Mouse (Mus musculus) hindbrain, embryonic 12.5 days (tissue): Measurements from ENCODE around the gene Lce1k. TPM values are rescaled to one million over a fixed set of nuclear protein-coding genes. Genes with fewer than 3 reads are reported as not detected.
"Not testable (repeated sequence)": the region's sequence is repeated elsewhere in the genome, so short reads cannot be mapped to it uniquely, and the experiment has no call there.

Experiments used
- ATAC-seq: fragments of 200-750 bp; cut with Nextera tagmentation; 2 replicates; pipeline ENCODE4 v1.8.0; 2017; ENCODE audit warnings: moderate TSS enrichment; ENCODE audit not compliant: low FRiP score
- H3K27ac ChIP-seq: fragments of 300-500 bp; sonication (generic); 2 replicates; pipeline ENCODE4 v1.5.1; 2016; ENCODE audit warnings: mild to moderate bottlenecking
- H3K27me3 ChIP-seq: fragments of 300-500 bp; sonication (generic); 2 replicates; pipeline ENCODE4 v1.6.1; 2016; ENCODE audit warnings: mild to moderate bottlenecking
- H3K36me3 ChIP-seq: fragments of 300-500 bp; sonication (generic); 2 replicates; pipeline ENCODE4 v1.6.1; 2016; ENCODE audit warnings: mild to moderate bottlenecking
- H3K4me1 ChIP-seq: fragments of 300-500 bp; sonication (generic); 2 replicates; pipeline ENCODE4 v1.6.1; 2016
- H3K4me2 ChIP-seq: fragments of 300-500 bp; sonication (generic); replicated peaks from 2 replicates; pipeline ENCODE4 v1.6.1; 2016; ENCODE audit warnings: mild to moderate bottlenecking
- H3K4me3 ChIP-seq: fragments of 300-500 bp; sonication (generic); 2 replicates; pipeline ENCODE4 v1.5.1; 2016; ENCODE audit warnings: mild to moderate bottlenecking
- H3K9ac ChIP-seq: fragments of 300-500 bp; sonication (generic); 2 replicates; pipeline ENCODE4 v1.6.1; 2016; ENCODE audit warnings: mild to moderate bottlenecking, moderate library complexity
- H3K9me3 ChIP-seq: fragments of 300-500 bp; sonication (generic); replicated peaks from 2 replicates; pipeline ENCODE4 v1.6.1; 2016; ENCODE audit warnings: mild to moderate bottlenecking
- WGBS: fragments of 180-500 bp; shearing (Covaris S2); methylation state at CpG from one replicate; pipeline ENCODE4 v1.1.7; 2016; 5-methylcytosine and 5-hydroxymethylcytosine counted together
- polyA plus RNA-seq: library from polyadenylated mRNA; unstranded; fragments of >200 nt; fragmentation: Nextera tagmentation; extraction: Ambion mirVana; gene quantifications from 2 replicates; pipeline ENCODE4 v1.2.1, GENCODE M21; 2016

The Lce1k gene
- not detected in 2 replicates for polyA plus RNA-seq

DNA sequence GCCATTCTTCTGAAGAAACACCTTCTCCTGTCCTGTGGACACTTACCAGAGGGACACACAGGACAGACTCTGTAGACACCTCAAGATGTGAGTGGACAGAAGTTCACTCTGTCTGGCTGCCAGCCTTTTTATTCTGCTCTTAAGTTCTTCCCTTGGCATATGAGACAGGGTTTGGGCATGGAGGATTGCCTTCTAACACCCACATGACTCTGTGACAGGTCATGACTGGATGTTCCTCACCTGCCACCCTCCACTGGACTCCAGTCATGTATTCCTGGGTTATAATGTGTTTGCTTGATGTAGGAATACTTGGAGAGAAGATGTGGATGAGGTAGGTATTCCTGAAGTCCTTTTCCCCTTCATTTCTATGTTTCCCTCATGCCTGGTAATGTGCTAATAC lies at the start of gene Lce1k:
TSS of gene Lce1k (minus strand) at position 101 of the 400 bp plus-strand sequence.
- no peak for ATAC-seq
- Histone ChIP-seq H3K4me3 (no peak within 1 kb of the TSS), H3K9ac (no peak within 1 kb of the TSS), H3K36me3 (no peaks in the 10 kb centered on the region), H3K27me3 (no peaks in the 10 kb centered on the region), H3K9me3 (no peaks in the 10 kb centered on the region), H3K4me1 (no peaks in the 10 kb centered on the region), H3K4me2 (no peak within 1 kb of the TSS), H3K27ac (no peak within 1 kb of the TSS)

DNA sequence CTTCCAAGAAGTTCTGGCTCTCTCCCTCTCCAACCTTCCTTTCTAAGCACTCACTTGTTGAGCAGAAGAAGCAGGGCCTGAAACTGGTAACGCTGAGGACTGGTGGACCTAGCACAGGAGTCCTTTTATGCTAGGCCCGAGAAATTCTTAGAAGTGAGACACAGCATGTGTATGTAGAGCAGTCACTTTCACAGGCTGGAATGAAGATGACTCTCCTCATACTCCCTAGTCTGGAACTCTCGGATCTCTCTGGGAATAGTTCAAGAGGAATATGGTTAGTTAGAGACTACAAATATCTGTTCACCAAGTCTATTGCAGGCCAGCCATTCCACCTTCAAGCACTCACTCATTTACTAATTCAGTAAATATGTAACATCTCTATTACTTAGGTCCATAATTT lies 43.5 kb upstream of the Lce1k start, which contains the start of gene Lce1l:
TSS of gene Lce1l (minus strand) at position 101 of the 400 bp plus-strand sequence.
- no peak for ATAC-seq
- H3K4me3 ChIP-seq = no peak within 1 kb of the TSS
- H3K9ac ChIP-seq = no peak within 1 kb of the TSS
- no peaks in the 10 kb centered on the region for H3K36me3 ChIP-seq
- WGBS = 89% methylated on average over 3 of the region's 3 CpGs
- H3K9me3 ChIP-seq = no peaks in the 10 kb centered on the region
- H3K4me1 ChIP-seq = no peaks in the 10 kb centered on the region
- H3K27ac ChIP-seq = no peak within 1 kb of the TSS
- H3K4me2 ChIP-seq = no peak within 1 kb of the TSS
- H3K27me3 ChIP-seq = no peaks in the 10 kb centered on the region

DNA sequence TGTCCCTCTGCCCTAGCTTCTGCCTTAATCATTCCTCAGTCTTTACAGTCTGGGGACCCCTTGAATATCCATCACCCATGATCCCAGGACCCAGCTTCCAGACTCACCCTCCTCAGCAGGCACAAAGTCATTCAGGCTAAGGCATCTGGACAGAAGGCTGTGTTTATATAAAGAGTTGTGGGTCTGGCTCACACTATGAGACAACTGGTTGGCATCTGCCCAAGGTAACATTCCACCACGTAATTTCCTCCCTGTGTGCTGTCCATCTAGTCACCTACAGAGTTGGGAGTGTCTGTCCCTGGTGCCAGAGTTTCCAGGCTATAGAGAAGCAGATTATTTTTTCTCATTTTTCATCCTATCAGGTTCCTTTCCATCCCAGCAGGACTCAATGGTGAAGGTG lies 19.4 kb upstream of the Lce1k start, which contains the start of gene Kprp:
TSS of gene Kprp (minus strand) at position 140 of the 400 bp plus-strand sequence.
- ATAC-seq = no peak
- Histone ChIP-seq H3K4me2 (no peak within 1 kb of the TSS), H3K36me3 (no peaks in the 10 kb centered on the region), H3K9ac (no peak within 1 kb of the TSS), H3K9me3 (no peaks in the 10 kb centered on the region), H3K27ac (no peak within 1 kb of the TSS), H3K4me3 (no peak within 1 kb of the TSS), H3K4me1 (no peaks in the 10 kb centered on the region), H3K27me3 (no peaks in the 10 kb centered on the region)
- WGBS = 63% methylated on average over 1 of the region's 1 CpGs

DNA sequence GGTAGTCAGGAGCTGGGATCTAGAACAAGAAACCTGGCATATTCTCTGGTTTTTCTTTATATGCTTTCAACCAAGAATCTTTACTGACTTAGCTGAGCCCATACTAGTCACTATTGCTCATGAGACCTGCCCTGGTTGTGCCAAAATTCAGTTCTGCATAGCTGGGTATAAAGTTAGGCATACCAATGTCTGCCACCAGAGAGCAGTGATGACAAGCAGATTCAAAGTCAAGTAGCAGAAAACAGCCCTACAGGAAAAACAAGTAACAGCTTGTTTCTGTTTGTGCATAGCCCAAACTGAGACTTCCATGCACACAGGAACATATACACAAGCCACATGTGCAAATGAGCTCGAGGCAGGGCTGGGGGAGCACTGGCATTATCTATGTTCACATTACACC lies 18.1 kb upstream of the Lce1k start:
- Histone ChIP-seq H3K9me3 (no peaks in the 10 kb centered on the region), H3K36me3 (no peaks in the 10 kb centered on the region), H3K27ac (no peak overlapping the region), H3K4me1 (no peaks in the 10 kb centered on the region), H3K9ac (no peak overlapping the region), H3K4me3 (no peak overlapping the region), H3K27me3 (no peaks in the 10 kb centered on the region), H3K4me2 (no peak overlapping the region)
- 52% methylated on average over 1 of the region's 1 CpGs for WGBS
- ATAC-seq = no peak

DNA sequence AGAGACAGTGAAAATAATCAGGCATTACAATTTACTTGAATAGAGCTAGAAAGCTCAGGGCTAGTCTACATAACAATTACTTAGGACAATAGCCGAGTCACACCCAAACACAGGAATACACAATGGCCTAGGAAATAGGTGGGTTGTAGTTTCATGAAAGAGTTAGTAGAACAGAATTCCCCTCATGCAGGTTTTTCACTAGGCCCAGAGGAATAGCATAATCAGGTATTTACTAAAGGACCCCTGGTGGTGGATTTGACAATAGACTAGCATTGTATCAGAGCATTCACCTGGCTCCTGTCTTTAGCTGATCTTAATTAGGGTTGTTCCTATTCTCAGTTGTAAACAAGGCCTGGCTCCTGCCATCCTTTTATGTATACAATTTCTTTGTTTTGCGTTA lies 8.3 kb upstream of the Lce1k start:
- not testable (repeated sequence) for H3K4me3 ChIP-seq, H3K27me3 ChIP-seq, H3K9ac ChIP-seq, H3K4me2 ChIP-seq, ATAC-seq, H3K36me3 ChIP-seq, H3K27ac ChIP-seq, H3K9me3 ChIP-seq, H3K4me1 ChIP-seq
- WGBS = 96% methylated on average over 2 of the region's 2 CpGs

DNA sequence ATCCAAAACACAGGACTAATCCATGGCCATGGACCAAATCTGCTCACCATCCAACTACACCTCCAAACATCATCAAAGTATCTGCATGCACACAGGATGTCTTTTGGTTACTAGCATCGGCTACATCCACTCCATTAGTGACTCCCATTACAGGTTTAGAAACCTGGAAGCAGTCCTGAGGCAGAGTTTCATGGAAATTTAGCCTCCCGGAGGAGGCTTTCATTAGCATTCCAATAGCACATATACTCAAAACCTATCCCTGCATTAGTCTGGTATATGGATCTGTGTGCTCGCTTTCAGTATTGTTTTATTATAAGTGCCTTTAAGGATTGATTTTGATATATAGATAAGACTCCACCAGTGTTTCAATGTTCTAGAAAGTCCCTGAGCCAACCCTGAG lies 7.9 kb upstream of the Lce1k start:
- H3K9ac ChIP-seq = no peak overlapping the region
- no peak overlapping the region for H3K4me2 ChIP-seq
- H3K27me3 ChIP-seq = no peaks in the 10 kb centered on the region
- no peaks in the 10 kb centered on the region for H3K4me1 ChIP-seq
- H3K27ac ChIP-seq = no peak overlapping the region
- no peaks in the 10 kb centered on the region for H3K9me3 ChIP-seq
- no peak for ATAC-seq
- H3K4me3 ChIP-seq = no peak overlapping the region
- H3K36me3 ChIP-seq = no peaks in the 10 kb centered on the region
- 91% methylated on average over 3 of the region's 3 CpGs for WGBS

DNA sequence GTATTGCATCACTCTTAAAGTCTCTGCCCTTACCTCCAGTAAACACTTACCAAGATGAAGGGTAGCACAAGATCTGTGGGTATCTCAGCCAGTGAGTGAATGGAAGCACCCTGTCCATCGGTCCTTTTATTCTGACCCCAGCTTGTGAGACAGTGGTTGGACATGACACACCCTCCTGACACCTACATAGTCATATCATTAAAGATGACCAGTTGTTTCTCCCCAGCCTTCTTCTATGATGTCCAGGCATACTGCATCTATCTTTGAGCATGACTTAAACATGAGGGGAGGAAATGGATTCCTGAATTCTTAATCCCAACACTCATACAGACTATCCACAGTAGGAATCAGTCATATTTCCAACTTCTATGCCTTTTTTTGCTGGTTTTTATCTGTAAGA lies 17.3 kb downstream of the Lce1k start, which contains the start of gene Lce1j:
TSS of gene Lce1j (minus strand) at position 101 of the 400 bp plus-strand sequence.
- no peaks in the 10 kb centered on the region for H3K9me3 ChIP-seq
- H3K4me3 ChIP-seq = no peak within 1 kb of the TSS
- H3K27ac ChIP-seq = no peak within 1 kb of the TSS
- H3K9ac ChIP-seq = no peak within 1 kb of the TSS
- H3K4me2 ChIP-seq = no peak within 1 kb of the TSS
- ATAC-seq = no peak
- no peaks in the 10 kb centered on the region for H3K36me3 ChIP-seq
- H3K4me1 ChIP-seq = no peaks in the 10 kb centered on the region
- H3K27me3 ChIP-seq = no peaks in the 10 kb centered on the region
- 95% methylated on average over 1 of the region's 1 CpGs for WGBS

DNA sequence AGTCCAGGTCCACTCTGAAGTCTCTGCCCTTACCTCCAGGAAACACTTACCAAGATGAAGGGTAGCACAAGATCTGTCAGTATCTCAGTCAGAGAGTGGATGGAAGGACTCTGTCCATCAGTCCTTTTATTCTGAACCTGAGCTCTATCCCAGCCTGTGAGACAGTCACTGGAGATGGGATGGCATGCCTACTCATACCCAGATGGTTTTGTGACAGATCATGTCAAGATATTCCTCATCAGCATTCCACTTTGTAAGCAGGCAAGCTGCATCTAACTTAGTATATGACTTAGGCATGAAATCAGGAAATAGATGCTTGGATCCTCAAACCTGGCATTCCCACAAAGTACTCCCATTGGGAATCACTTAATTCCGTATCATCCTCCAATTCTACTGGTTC lies 28.9 kb downstream of the Lce1k start, which contains the start of gene Lce1i:
TSS of gene Lce1i (minus strand) at position 101 of the 400 bp plus-strand sequence.
- Histone ChIP-seq H3K36me3 (no peaks in the 10 kb centered on the region), H3K27ac (no peak within 1 kb of the TSS), H3K9ac (no peak within 1 kb of the TSS), H3K27me3 (no peaks in the 10 kb centered on the region), H3K9me3 (no peaks in the 10 kb centered on the region), H3K4me1 (no peaks in the 10 kb centered on the region), H3K4me3 (no peak within 1 kb of the TSS), H3K4me2 (no peak within 1 kb of the TSS)
- WGBS = 86% methylated on average over 1 of the region's 1 CpGs
- no peak for ATAC-seq

DNA sequence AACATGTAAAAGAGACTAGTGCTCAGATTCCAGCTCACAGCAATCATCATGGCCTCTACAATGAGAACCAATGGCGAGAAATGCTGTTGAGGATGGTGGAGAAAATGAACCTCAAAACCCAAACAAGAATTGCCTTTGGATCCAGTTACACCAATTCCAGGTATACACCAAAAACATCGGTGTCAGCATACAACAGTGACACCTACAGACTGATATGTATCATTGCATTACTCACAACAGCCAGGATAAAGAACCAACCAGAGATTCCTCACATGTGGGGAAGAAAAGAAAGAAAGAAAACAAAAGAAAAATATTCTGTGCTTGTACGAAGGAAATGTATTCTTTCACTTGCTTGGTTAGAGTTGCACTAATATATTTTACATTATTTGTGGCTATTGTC lies 36.1 kb downstream of the Lce1k start:
- Histone ChIP-seq H3K9me3 (no peaks in the 10 kb centered on the region), H3K27me3 (no peaks in the 10 kb centered on the region), H3K27ac (no peak overlapping the region), H3K9ac (no peak overlapping the region), H3K4me3 (no peak overlapping the region), H3K36me3 (no peaks in the 10 kb centered on the region), H3K4me1 (no peaks in the 10 kb centered on the region), H3K4me2 (no peak overlapping the region)
- 26% methylated on average over 3 of the region's 3 CpGs for WGBS
- ATAC-seq = no peak

DNA sequence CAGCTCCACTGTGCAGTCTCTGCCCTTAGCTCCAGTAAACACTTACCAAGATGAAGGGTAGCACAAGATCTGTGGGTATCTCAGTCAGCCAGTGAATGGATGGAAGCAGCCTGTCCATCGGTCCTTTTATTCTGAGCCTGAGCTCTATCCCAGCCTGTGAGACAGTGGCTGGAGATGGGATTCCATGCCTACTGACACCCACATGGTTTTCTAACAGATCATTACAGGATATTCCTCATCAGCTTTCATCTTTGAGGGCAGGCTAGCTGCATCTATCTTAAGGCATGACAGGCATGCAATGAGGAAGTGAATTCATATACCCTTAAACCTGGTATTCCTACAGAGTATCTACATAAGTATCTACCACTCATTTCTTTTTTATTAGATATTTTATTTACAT lies 42.7 kb downstream of the Lce1k start, which contains the start of gene Lce1h:
TSS of gene Lce1h (minus strand) at position 101 of the 400 bp plus-strand sequence.
- no peaks in the 10 kb centered on the region for H3K9me3 ChIP-seq
- H3K4me1 ChIP-seq = no peaks in the 10 kb centered on the region
- ATAC-seq = no peak
- no peaks in the 10 kb centered on the region for H3K36me3 ChIP-seq
- 96% methylated on average over 1 of the region's 1 CpGs for WGBS
- no peak within 1 kb of the TSS for H3K27ac ChIP-seq
- no peak within 1 kb of the TSS for H3K9ac ChIP-seq
- H3K4me2 ChIP-seq = no peak within 1 kb of the TSS
- no peaks in the 10 kb centered on the region for H3K27me3 ChIP-seq
- no peak within 1 kb of the TSS for H3K4me3 ChIP-seq

Other genes starting within 250 kb of the Lce1k start
- gene Ivl, start 234.2 kb downstream of the Lce1k start, polyA plus RNA-seq = 0.14 TPM in 1 of 2 replicates, not detected in the other
- gene Smcp, start 218.9 kb downstream of the Lce1k start, polyA plus RNA-seq = not detected in 2 replicates
- gene 2210017I01Rik, start 200.4 kb downstream of the Lce1k start, polyA plus RNA-seq = not detected in 2 replicates
- gene Lce6a, start 186.2 kb downstream of the Lce1k start, polyA plus RNA-seq = not detected in 2 replicates
- not detected in 2 replicates for gene Lce1a1, start 159.6 kb downstream of the Lce1k start, polyA plus RNA-seq
- not detected in 2 replicates for gene Lce1b, start 151.0 kb downstream of the Lce1k start, polyA plus RNA-seq
- gene Lce1a2, start 137.6 kb downstream of the Lce1k start, polyA plus RNA-seq = not detected in 2 replicates
- not detected in 2 replicates for gene Lce1c, start 128.6 kb downstream of the Lce1k start, polyA plus RNA-seq
- not detected in 2 replicates for gene Lce1d, start 120.7 kb downstream of the Lce1k start, polyA plus RNA-seq
- gene Lce1e, start 98.8 kb downstream of the Lce1k start, polyA plus RNA-seq = not detected in 2 replicates
- gene Lce1f, start 87.5 kb downstream of the Lce1k start, polyA plus RNA-seq = not detected in 2 replicates
- not detected in 2 replicates for gene Gm38119, start 68.8 kb downstream of the Lce1k start, polyA plus RNA-seq
- not detected in 2 replicates for gene Lce1g, start 55.6 kb downstream of the Lce1k start, polyA plus RNA-seq
- gene Lce1h, start 42.8 kb downstream of the Lce1k start, polyA plus RNA-seq = not detected in 2 replicates
- gene Lce1i, start 29.0 kb downstream of the Lce1k start, polyA plus RNA-seq = not detected in 2 replicates
- not detected in 2 replicates for gene Lce1j, start 17.4 kb downstream of the Lce1k start, polyA plus RNA-seq
- gene Kprp, start 19.4 kb upstream of the Lce1k start, polyA plus RNA-seq = not detected in 2 replicates
- not detected in 2 replicates for gene Lce1l, start 43.4 kb upstream of the Lce1k start, polyA plus RNA-seq
- gene 2310050C09Rik, start 62.3 kb upstream of the Lce1k start, polyA plus RNA-seq = not detected in 2 replicates
- gene Lce3a, start 118.3 kb upstream of the Lce1k start, polyA plus RNA-seq = not detected in 2 replicates
- gene Lce3b, start 125.1 kb upstream of the Lce1k start, polyA plus RNA-seq = not detected in 2 replicates
- not detected in 2 replicates for gene Lce3c, start 136.6 kb upstream of the Lce1k start, polyA plus RNA-seq
- gene Lce3d, start 149.5 kb upstream of the Lce1k start, polyA plus RNA-seq = not detected in 2 replicates
- not detected in 2 replicates for gene Lce3e, start 159.2 kb upstream of the Lce1k start, polyA plus RNA-seq
- 0.42 TPM in 1 of 2 replicates, not detected in the other for gene Lce3f, start 184.3 kb upstream of the Lce1k start, polyA plus RNA-seq
- gene Crct1, start 207.8 kb upstream of the Lce1k start, polyA plus RNA-seq = 0.41 TPM in 1 of 2 replicates, not detected in the other
- not detected in 2 replicates for gene Lce1m, start 211.2 kb upstream of the Lce1k start, polyA plus RNA-seq